Mouse (Mus musculus) myocyte (in vitro differentiated cells): ENCODE data around the gene Ppp1r36. TPM values are rescaled to one million over a fixed set of nuclear protein-coding genes. Genes with fewer than 3 reads are reported as not detected.

Experiments
- H3K27me3 ChIP-seq: one replicate; pipeline ENCODE4 v1.6.1; 2011; ENCODE audit not compliant: control insufficient read depth, insufficient read depth, insufficient read length
- H3K36me3 ChIP-seq: one replicate; pipeline ENCODE4 v1.6.1; 2011; ENCODE audit not compliant: control insufficient read depth, insufficient read depth
- H3K4me2 ChIP-seq: one replicate; pipeline ENCODE4 v1.6.1; 2011; ENCODE audit warnings: low read depth, control low read depth
- H3K4me3 ChIP-seq: one replicate; pipeline ENCODE4 v1.5.1; 2011; ENCODE audit warnings: mild to moderate bottlenecking, control low read depth, moderate library complexity
- H3K79me2 ChIP-seq: one replicate; pipeline ENCODE4 v1.6.1; 2011; ENCODE audit not compliant: control insufficient read depth, insufficient read depth
- H3ac ChIP-seq: one replicate; pipeline ENCODE4 v1.6.1; 2011; ENCODE audit not compliant: control insufficient read depth, insufficient read length
- CEBPB ChIP-seq: IDR thresholded peaks from 2 replicates; pipeline ENCODE4 v1.6.1; 2011; ENCODE audit warnings: mild to moderate bottlenecking, moderate library complexity; ENCODE audit not compliant: poor library complexity, insufficient read depth, severe bottlenecking
- E2F4 ChIP-seq: IDR thresholded peaks from one replicate; pipeline ENCODE4 v1.6.1; 2011; ENCODE audit warnings: mild to moderate bottlenecking, control low read depth, moderate library complexity; ENCODE audit not compliant: insufficient read depth
- MAX ChIP-seq: IDR thresholded peaks from one replicate; pipeline ENCODE4 v1.6.1; 2011; ENCODE audit warnings: low read depth, mild to moderate bottlenecking, control low read depth
- MYOD1 ChIP-seq, 3 experiments: IDR thresholded peaks; one replicate each; pipeline ENCODE4 v1.6.1; 2011; ENCODE audit warnings: control low read depth in 2 of 3, low read depth in 2 of 3, mild to moderate bottlenecking in 2 of 3, moderate library complexity in 1 of 3; ENCODE audit not compliant: insufficient read length in 2 of 3, control insufficient read depth in 1 of 3
- MYOG ChIP-seq, 3 experiments: IDR thresholded peaks; one replicate each; pipeline ENCODE4 v1.6.1; 2011; ENCODE audit warnings: control low read depth in 2 of 3, low read depth in 2 of 3, mild to moderate bottlenecking in 2 of 3; ENCODE audit not compliant: insufficient read length in 2 of 3, control insufficient read depth in 1 of 3, insufficient read depth in 1 of 3
- POLR2A ChIP-seq: IDR thresholded peaks from one replicate; pipeline ENCODE4 v1.6.1; 2011; ENCODE audit warnings: low read depth, mild to moderate bottlenecking, control low read depth, moderate library complexity; ENCODE audit not compliant: insufficient read length
- POLR2AphosphoS2 ChIP-seq: IDR thresholded peaks from one replicate; pipeline ENCODE4 v1.6.1; 2011; ENCODE audit warnings: low read depth, control low read depth; ENCODE audit not compliant: insufficient read length
- REST ChIP-seq: IDR thresholded peaks from one replicate; pipeline ENCODE4 v1.6.1; 2011; ENCODE audit warnings: mild to moderate bottlenecking, control low read depth, moderate library complexity; ENCODE audit not compliant: insufficient read depth, insufficient read length
- SRF ChIP-seq: IDR thresholded peaks from one replicate; pipeline ENCODE4 v1.6.1; 2011; ENCODE audit warnings: low read depth; ENCODE audit not compliant: control insufficient read depth, insufficient read length
- TCF12 ChIP-seq: IDR thresholded peaks from one replicate; pipeline ENCODE4 v1.6.1; 2011; ENCODE audit warnings: mild to moderate bottlenecking, control low read depth; ENCODE audit not compliant: poor library complexity, insufficient read depth, severe bottlenecking
- TCF3 ChIP-seq: IDR thresholded peaks from one replicate; pipeline ENCODE4 v1.6.1; 2011; ENCODE audit warnings: low read depth, control low read depth; ENCODE audit not compliant: insufficient read length
- USF1 ChIP-seq: IDR thresholded peaks from one replicate; pipeline ENCODE4 v1.6.1; 2011; ENCODE audit warnings: low read depth, mild to moderate bottlenecking, control low read depth, moderate library complexity
- polyA plus RNA-seq: library from polyadenylated mRNA; unstranded; fragments of >200 nt; fragmentation: generic; extraction: Trizol; gene quantifications from one replicate; pipeline ENCODE4 v1.2.1, GENCODE M21; 2012; ENCODE audit warnings: missing spikeins

Ppp1r36 gene
- not detected for polyA plus RNA-seq

DNA sequence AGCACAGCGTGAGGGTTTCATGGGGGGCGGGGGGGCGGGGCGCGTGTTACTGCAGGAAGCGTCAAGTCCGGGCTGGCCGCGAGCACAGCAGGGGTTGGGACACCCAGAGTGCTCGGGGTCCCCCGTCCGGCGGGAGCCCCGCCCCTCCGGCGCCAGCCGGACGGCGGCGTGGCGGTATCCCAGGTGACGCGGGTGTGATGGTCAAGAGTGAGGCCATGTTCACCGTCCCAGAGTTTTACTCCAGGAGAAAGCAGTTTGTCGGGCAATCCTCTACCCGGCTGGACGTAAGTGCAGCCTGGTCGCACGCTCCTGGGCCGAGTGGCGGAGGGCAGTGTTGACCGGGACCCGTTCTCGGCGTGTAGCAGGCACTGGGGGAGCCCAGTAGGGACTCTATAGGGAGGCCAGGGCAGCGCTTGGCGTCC lies at the start of gene Ppp1r36:
TSS of gene Ppp1r36 (plus strand) at position 106 of the 422 bp plus-strand sequence.
- H3ac ChIP-seq, result no peak within 1 kb of the TSS
- H3K36me3 ChIP-seq, result no peaks in the 10 kb centered on the region

DNA sequence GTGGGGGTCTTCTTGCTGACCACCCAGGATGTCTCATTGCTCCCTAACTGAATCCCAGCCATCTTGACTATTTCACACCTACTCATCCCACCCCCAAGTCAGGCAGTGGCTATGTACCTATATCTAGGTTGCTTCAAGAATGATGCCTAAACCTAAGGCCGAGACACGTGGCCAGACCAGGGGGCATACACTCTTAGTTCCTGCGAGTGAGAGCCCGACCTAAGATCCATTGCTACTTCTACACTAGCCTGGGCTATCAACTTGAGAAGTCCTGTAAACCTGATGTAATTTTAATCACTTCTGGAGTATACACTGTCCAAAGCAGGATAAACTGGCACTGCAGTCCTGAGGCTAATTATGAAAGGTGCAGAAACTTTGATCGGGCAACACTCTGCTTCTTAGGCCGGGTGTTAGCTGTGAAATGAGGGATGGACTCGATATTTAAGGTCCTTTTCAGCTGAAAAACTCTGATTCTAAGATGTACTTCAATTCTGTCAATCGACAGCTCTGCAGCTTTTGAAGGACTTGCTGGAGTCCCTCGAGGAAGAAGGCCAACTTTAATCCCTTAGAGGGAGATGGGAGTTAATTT lies 49.0 kb upstream of the Ppp1r36 start:
- peak overlapping the region; percentile 86 for H3K4me2 ChIP-seq
- TF ChIP-seq E2F4 (no peak), POLR2AphosphoS2 (no peak), MAX (no peak), REST (no peak), MYOG (IDR thresholded peaks at IDR 0.05; ENCODE audit: control insufficient read depth in 1 of 3, insufficient read depth in 1 of 3, insufficient read length in 2 of 3, low read depth in 2 of 3) (no peak), TCF12 (no peak), TCF3 (no peak), MYOD1 (IDR thresholded peaks at IDR 0.05; ENCODE audit: control insufficient read depth in 1 of 3, insufficient read length in 2 of 3, low read depth in 2 of 3) (no peak), POLR2A (no peak), USF1 (no peak), SRF (no peak), CEBPB (no peak)
- H3K27me3 ChIP-seq, result no peaks in the 10 kb centered on the region
- peak overlapping the region; percentile 86 for H3ac ChIP-seq
- H3K36me3 ChIP-seq, result no peaks in the 10 kb centered on the region
- H3K79me2 ChIP-seq, result peaks cover 69% of the 10 kb centered on the region
- peak overlapping the region; percentile 46 for H3K4me3 ChIP-seq

More for the DNA sequence above, at the start of gene Ppp1r36:
- Histone ChIP-seq H3K27me3 (no peaks in the 10 kb centered on the region), H3K79me2 (no peaks in the 10 kb centered on the region), H3K4me3 (no peak within 1 kb of the TSS), H3K4me2 (no peak within 1 kb of the TSS)
- TF ChIP-seq MYOD1 (IDR thresholded peaks at IDR 0.05; ENCODE audit: control insufficient read depth in 1 of 3, insufficient read length in 2 of 3, low read depth in 2 of 3) (no peak), CEBPB (no peak), POLR2A (no peak), TCF12 (no peak), MYOG (IDR thresholded peaks at IDR 0.05; ENCODE audit: control insufficient read depth in 1 of 3, insufficient read depth in 1 of 3, insufficient read length in 2 of 3, low read depth in 2 of 3) (no peak), REST (no peak), MAX (no peak), USF1 (no peak), SRF (no peak), E2F4 (no peak), TCF3 (no peak), POLR2AphosphoS2 (no peak)

DNA sequence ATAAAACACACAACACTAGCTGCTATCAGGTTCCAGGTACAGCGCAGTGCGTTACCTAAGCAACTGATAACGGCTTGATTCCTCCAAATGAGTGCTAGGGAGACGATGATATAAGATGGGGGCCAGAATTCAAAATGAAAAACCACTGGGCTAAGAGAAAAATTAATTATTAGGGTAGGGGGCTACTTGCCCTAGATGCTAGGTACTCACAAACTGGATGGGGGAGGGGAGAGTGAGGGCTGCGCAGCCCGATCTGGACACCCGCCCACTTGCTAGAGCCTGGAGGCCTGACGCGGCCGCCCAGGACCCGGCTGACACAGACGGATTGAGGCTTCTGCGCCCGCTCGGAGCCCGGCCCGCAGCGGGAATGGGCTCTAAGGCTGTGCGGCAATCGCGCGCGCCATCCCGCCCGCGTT lies 48.5 kb upstream of the Ppp1r36 start:
- no peaks in the 10 kb centered on the region for H3K27me3 ChIP-seq
- peak overlapping the region; percentile 46 for H3K4me3 ChIP-seq
- H3K4me2 ChIP-seq, result peak overlapping the region; percentile 86
- no peak for TF ChIP-seq REST
- TF ChIP-seq MAX, result no peak
- no peak for TF ChIP-seq CEBPB
- no peak for TF ChIP-seq TCF12
- TF ChIP-seq USF1, result no peak
- no peak for TF ChIP-seq TCF3
- no peak for TF ChIP-seq SRF
- TF ChIP-seq E2F4, result no peak
- no peak for TF ChIP-seq MYOG (IDR thresholded peaks at IDR 0.05; ENCODE audit: control insufficient read depth in 1 of 3, insufficient read depth in 1 of 3, insufficient read length in 2 of 3, low read depth in 2 of 3)
- TF ChIP-seq POLR2A, result no peak
- no peak for TF ChIP-seq MYOD1 (IDR thresholded peaks at IDR 0.05; ENCODE audit: control insufficient read depth in 1 of 3, insufficient read length in 2 of 3, low read depth in 2 of 3)
- no peak for TF ChIP-seq POLR2AphosphoS2
- H3K79me2 ChIP-seq, result peaks cover 70% of the 10 kb centered on the region
- H3ac ChIP-seq, result peak overlapping the region; percentile 86
- no peaks in the 10 kb centered on the region for H3K36me3 ChIP-seq

DNA sequence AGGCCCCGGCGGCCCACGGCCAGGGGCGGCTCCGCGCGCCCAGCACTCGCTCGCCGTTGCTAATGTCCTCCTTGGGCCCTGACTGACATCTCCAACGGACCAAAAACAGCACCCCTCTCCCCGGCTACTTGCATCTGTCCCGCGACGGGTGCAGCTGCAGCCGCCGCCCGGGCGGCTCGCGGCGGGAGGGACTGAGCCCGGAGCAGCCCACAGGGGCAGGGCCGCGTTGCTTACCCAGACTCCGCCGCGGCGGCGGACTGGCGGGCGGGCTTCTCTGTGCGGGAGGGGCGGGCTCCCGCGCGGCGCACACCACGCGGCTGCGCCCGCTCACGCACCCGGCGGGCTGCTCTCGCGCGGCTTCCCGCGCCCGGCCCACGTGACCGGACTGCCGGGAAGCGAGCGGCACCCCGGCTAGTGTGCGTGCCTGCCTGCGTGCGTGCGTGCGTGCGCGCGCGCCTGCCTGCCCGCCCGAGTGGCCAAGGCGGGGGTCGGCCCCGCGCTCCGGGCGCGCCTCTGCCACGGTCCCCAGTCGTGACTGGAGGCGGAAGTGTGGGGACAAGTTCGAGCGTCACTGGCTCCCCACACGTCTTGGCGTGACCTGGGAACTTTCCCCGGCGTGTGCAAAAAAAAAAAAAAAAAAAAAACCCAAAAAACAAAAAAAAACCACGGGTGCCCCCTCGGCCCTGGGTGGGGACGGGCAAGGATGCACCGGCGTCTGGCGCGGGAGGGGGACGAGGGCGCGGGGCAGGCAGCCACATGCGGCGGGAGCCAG lies 47.9 kb upstream of the Ppp1r36 start, which contains the start of gene Zbtb25:
TSS of gene Zbtb25 (minus strand) at position 397 of the 772 bp plus-strand sequence.
- no peaks in the 10 kb centered on the region for H3K27me3 ChIP-seq
- H3K36me3 ChIP-seq, result no peaks in the 10 kb centered on the region
- peak within 1 kb of the TSS; percentile 86 for H3K4me2 ChIP-seq
- peak within 1 kb of the TSS; percentile 86 for H3ac ChIP-seq
- H3K79me2 ChIP-seq, result peaks cover 70% of the 10 kb centered on the region
- peak within 1 kb of the TSS; percentile 46 for H3K4me3 ChIP-seq
- TF ChIP-seq TCF3 (no peak), CEBPB (no peak), POLR2A (peak; percentile 62), MYOD1 (IDR thresholded peaks at IDR 0.05; ENCODE audit: control insufficient read depth in 1 of 3, insufficient read length in 2 of 3, low read depth in 2 of 3) (peak in 1 of 3 experiments; percentile 52), MAX (no peak), SRF (no peak), REST (no peak), E2F4 (no peak), TCF12 (no peak), MYOG (IDR thresholded peaks at IDR 0.05; ENCODE audit: control insufficient read depth in 1 of 3, insufficient read depth in 1 of 3, insufficient read length in 2 of 3, low read depth in 2 of 3) (peak in 1 of 3 experiments; percentile 33), USF1 (peak; percentile 76), POLR2AphosphoS2 (peak; percentile 86)
